Mouse (Mus musculus): ENCODE results near the gene Plxnb2. TPM values are rescaled to one million over a fixed set of nuclear protein-coding genes. Genes with fewer than 3 reads are reported as not detected.

Plxnb2 gene
- polyA plus RNA-seq, 1 experiment: 213 TPM

GRCm38 (mm10) chr15:89137378-89138045, 43.1 kb downstream of the Plxnb2 start:
- TF ChIP-seq POLR2A (IDR thresholded peaks at IDR 0.05; ENCODE audit: borderline replicate concordance, extremely low read depth, insufficient read depth, insufficient read length, poor library complexity, severe bottlenecking) (no peak), CTCF (IDR thresholded peaks at IDR 0.05; ENCODE audit: borderline replicate concordance, extremely low read depth, insufficient read depth, insufficient read length) (no peak)
- no peak for DNase-seq (ENCODE audit: low read depth)

- no peak for TF ChIP-seq POLR2A (IDR thresholded peaks at IDR 0.05; ENCODE audit: borderline replicate concordance, extremely low read depth, insufficient read depth, insufficient read length, poor library complexity, severe bottlenecking)
- no peak for TF ChIP-seq CTCF (IDR thresholded peaks at IDR 0.05; ENCODE audit: borderline replicate concordance, extremely low read depth, insufficient read depth, insufficient read length)
- DNase-seq (ENCODE audit: low read depth): no peak
These were observed 44.0 kb downstream of the Plxnb2 start for GRCm38 (mm10) chr15:89136461-89137155.

GRCm38 (mm10) chr15:89131316-89131715, 49.3 kb downstream of the Plxnb2 start:
- no peak for TF ChIP-seq CTCF (IDR thresholded peaks at IDR 0.05; ENCODE audit: borderline replicate concordance, extremely low read depth, insufficient read depth, insufficient read length)
- TF ChIP-seq POLR2A (IDR thresholded peaks at IDR 0.05; ENCODE audit: borderline replicate concordance, extremely low read depth, insufficient read depth, insufficient read length, poor library complexity, severe bottlenecking): no peak
- DNase-seq (ENCODE audit: low read depth): no peak

- TF ChIP-seq POLR2A (IDR thresholded peaks at IDR 0.05; ENCODE audit: borderline replicate concordance, extremely low read depth, insufficient read depth, insufficient read length, poor library complexity, severe bottlenecking): no peak
- no peak for TF ChIP-seq CTCF (IDR thresholded peaks at IDR 0.05; ENCODE audit: borderline replicate concordance, extremely low read depth, insufficient read depth, insufficient read length)
- DNase-seq (ENCODE audit: low read depth): no peak
These were observed 50.3 kb downstream of the Plxnb2 start for GRCm38 (mm10) chr15:89130245-89130644.

- TF ChIP-seq CTCF (IDR thresholded peaks at IDR 0.05; ENCODE audit: borderline replicate concordance, extremely low read depth, insufficient read depth, insufficient read length) (peak; percentile 96), POLR2A (IDR thresholded peaks at IDR 0.05; ENCODE audit: borderline replicate concordance, extremely low read depth, insufficient read depth, insufficient read length, poor library complexity, severe bottlenecking) (peak; percentile 39; the same call in 1 of the 2 replicates)
- peak; percentile 88 for DNase-seq (ENCODE audit: low read depth)
These were observed 51.9 kb downstream of the Plxnb2 start, which contains the start of gene Hdac10 for GRCm38 (mm10) chr15:89128382-89129350. Gene Hdac10, minus strand, starts transcription at chr15:89128700.

GRCm38 (mm10) chr15:89127364-89127940, 53.1 kb downstream of the Plxnb2 start:
- TF ChIP-seq POLR2A (IDR thresholded peaks at IDR 0.05; ENCODE audit: borderline replicate concordance, extremely low read depth, insufficient read depth, insufficient read length, poor library complexity, severe bottlenecking): no peak
- TF ChIP-seq CTCF (IDR thresholded peaks at IDR 0.05; ENCODE audit: borderline replicate concordance, extremely low read depth, insufficient read depth, insufficient read length): no peak
- no peak for DNase-seq (ENCODE audit: low read depth)

- no peak for DNase-seq (ENCODE audit: low read depth)
- no peak for TF ChIP-seq CTCF (IDR thresholded peaks at IDR 0.05; ENCODE audit: borderline replicate concordance, extremely low read depth, insufficient read depth, insufficient read length)
- no peak for TF ChIP-seq POLR2A (IDR thresholded peaks at IDR 0.05; ENCODE audit: borderline replicate concordance, extremely low read depth, insufficient read depth, insufficient read length, poor library complexity, severe bottlenecking)
These were observed 54.0 kb downstream of the Plxnb2 start for GRCm38 (mm10) chr15:89126622-89127021.

- TF ChIP-seq CTCF (IDR thresholded peaks at IDR 0.05; ENCODE audit: borderline replicate concordance, extremely low read depth, insufficient read depth, insufficient read length) (no peak), POLR2A (IDR thresholded peaks at IDR 0.05; ENCODE audit: borderline replicate concordance, extremely low read depth, insufficient read depth, insufficient read length, poor library complexity, severe bottlenecking) (no peak)
- DNase-seq (ENCODE audit: low read depth): no peak
These were observed 55.2 kb downstream of the Plxnb2 start for GRCm38 (mm10) chr15:89125351-89125750.

- TF ChIP-seq POLR2A (IDR thresholded peaks at IDR 0.05; ENCODE audit: borderline replicate concordance, extremely low read depth, insufficient read depth, insufficient read length, poor library complexity, severe bottlenecking): no peak
- no peak for DNase-seq (ENCODE audit: low read depth)
These were observed 56.3 kb downstream of the Plxnb2 start for GRCm38 (mm10) chr15:89124312-89124711.

GRCm38 (mm10) chr15:89123595-89123994, 57.0 kb downstream of the Plxnb2 start:
- DNase-seq (ENCODE audit: low read depth): peak; percentile 55
- TF ChIP-seq POLR2A (IDR thresholded peaks at IDR 0.05; ENCODE audit: borderline replicate concordance, extremely low read depth, insufficient read depth, insufficient read length, poor library complexity, severe bottlenecking) (no peak), CTCF (IDR thresholded peaks at IDR 0.05; ENCODE audit: borderline replicate concordance, extremely low read depth, insufficient read depth, insufficient read length) (peak; percentile 48; the same call in 1 of the 2 replicates)

Measured in brain, embryonic 14.5 days (tissue).